Mouse (Mus musculus) kidney, adult 2 months (tissue): ENCODE measurements at regions not wholly inside any gene's neighbourhood (a gene's known extent, or its start where the extent isn't known, plus 50 kb on each side); places are given as distances from the start of the nearest gene placed in this dataset.

Experiments used
- CTCF ChIP-seq: fragments of 200-500 bp; conservative IDR thresholded peaks from 2 replicates; pipeline ENCODE4 v1.5.1; 2011; ENCODE audit warnings: low read depth, mild to moderate bottlenecking, control low read depth, low read length, moderate library complexity, mixed read lengths; ENCODE audit not compliant: insufficient read depth, insufficient read length
- POLR2A ChIP-seq: fragments of 200-500 bp; IDR thresholded peaks from one replicate; pipeline ENCODE4 v1.6.1; 2011; ENCODE audit warnings: low read depth, low read length, control low read depth

DNA sequence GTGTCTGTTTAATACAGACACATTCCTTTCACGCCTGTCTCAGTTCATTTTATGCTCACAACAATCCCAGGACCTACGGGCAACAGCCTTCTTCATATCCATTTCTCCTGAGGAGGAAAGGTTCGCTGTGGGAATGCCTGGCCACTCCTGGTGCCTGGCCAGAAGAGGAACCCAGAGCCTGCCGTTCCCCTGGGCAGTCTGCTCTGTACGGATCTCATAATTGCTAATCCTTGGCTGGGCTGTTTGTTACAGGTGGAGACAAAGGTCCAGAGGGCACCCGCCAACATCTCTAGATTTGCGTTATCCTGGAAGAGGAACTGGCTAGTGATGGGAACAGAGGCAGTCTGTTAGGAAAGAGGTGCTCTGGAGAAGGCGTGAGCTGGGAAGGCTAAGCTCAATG, 53.4 kb upstream of the Alk start:
- TF ChIP-seq CTCF (no peak), POLR2A (no peak)
